Mouse (Mus musculus): ENCODE results near the gene Adra1b.

DNA sequence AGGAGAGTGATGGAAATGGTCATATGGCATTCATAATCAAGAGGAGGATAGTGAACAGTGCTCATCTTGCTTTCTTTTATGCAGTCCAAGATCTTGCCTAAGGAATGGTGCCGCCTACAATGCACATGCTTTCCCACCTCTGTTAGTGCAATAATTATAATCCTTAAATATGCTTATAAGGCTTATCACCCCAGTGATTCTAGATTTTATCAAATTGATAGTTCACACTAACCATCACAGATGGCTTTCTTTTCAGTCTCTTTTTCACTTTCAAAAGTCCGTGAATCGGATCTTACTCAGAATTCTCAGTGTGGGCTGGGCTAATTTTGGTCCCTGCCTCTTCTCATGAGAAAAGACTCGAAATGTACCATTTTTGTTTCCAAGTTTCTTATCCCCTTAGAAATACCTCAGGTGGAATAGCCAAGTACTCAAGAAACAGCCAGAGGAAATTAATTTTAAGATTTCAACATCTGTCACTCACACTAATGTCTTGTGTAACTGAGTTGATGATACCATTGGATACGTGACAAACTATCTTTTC, 17.3 kb downstream of the Adra1b start:
- TF ChIP-seq CTCF (IDR thresholded peaks at IDR 0.05) (no peak), EP300 (IDR thresholded peaks at IDR 0.05; ENCODE audit: insufficient read depth, low read depth, low read length) (no peak)
